Comparison of ENCODE assay signal across 10 mouse cellular contexts in the genomic region with DNA sequence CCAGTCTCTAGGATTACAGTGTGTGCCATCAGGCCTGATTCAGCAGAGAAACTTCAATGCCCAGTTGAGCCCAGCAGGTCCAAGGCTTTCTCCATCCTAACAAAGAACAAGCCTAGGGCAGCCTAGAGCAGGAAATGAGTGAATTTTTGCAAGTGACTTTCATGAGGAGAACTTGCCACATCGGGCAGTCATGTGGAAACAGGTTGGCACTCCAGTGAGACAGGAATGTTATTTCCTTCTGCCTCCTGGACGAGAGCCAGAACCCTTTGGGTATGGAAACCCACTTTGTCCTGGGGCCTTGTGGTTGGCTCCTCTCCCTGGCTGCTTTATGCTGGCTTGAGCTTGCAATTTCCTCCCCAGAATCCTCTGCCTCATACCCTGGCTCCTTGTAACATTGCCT. TPM values are rescaled to one million over a fixed set of nuclear protein-coding genes. Genes with fewer than 3 reads are reported as not detected.
A peak's percentile ranks its signal among the peaks of the same experiment; 100 is the strongest.
DNase-seq lines count a peak whose midpoint lies in the region; ATAC-seq and TF ChIP-seq lines count a peak whose summit lies in the region.
"Had no signal": no experiment of that assay in that cellular context is flagged by ENCODE, and none has a peak within 500 bp of the region (broad histone marks: within the 10 kb centered on the region; RNA-seq: fewer than 3 reads in every experiment).

No protein-coding gene starts in this region.

- no peaks in the 10 kb centered on the region for H3K9me3 ChIP-seq in kidney, embryonic 14.5 days (ENCODE audit: control insufficient read depth, low read length)
- H3K9me3 ChIP-seq in liver, embryonic 12.5 days (replicated peaks): no peaks in the 10 kb centered on the region

- DNase-seq in kidney, adult 11 months: peak; percentile 76
- peak; percentile 60 for DNase-seq in gonadal fat pad, adult 2 months (ENCODE audit: low read depth)
- peak; percentile 17 for DNase-seq in lung, adult 2 months
- DNase-seq in thymus, postnatal 14 days: no peak
- no peak for DNase-seq in thymus, postnatal 25 days
- DNase-seq: liver, postnatal 0 days; thymus, adult 2 months had no signal

- ATAC-seq in kidney, embryonic 14.5 days (ENCODE audit: low FRiP score, low TSS enrichment): no peak
- peak; percentile 56; the same call in 1 of the 2 replicates for ATAC-seq in cerebellum, adult (ENCODE audit: insufficient number of reproducible peaks, low FRiP score, low TSS enrichment)
- no peak for ATAC-seq in liver, embryonic 12.5 days
- ATAC-seq: liver, postnatal 0 days had no signal

- TF ChIP-seq POLR2A in lung, adult 2 months (IDR thresholded peaks at IDR 0.05; ENCODE audit: borderline replicate concordance, extremely low read depth, low read depth, low read length): no peak

- WGBS in kidney, embryonic 14.5 days: 53% methylated on average over 2 of the region's 2 CpGs
- WGBS in lung, adult 2 months: 27% methylated on average over 2 of the region's 2 CpGs
- 33% methylated on average over 2 of the region's 2 CpGs for WGBS in liver, embryonic 12.5 days (ENCODE audit: insufficient replicate concordance)

- no peaks in the 10 kb centered on the region for H3K36me3 ChIP-seq in kidney, embryonic 14.5 days (ENCODE audit: control insufficient read depth, insufficient read depth, low read length)
- H3K36me3 ChIP-seq in liver, embryonic 12.5 days: no peaks in the 10 kb centered on the region

- TF ChIP-seq CTCF in lung, adult 2 months (IDR thresholded peaks at IDR 0.05; ENCODE audit: insufficient read depth, low read length): no peak

- H3K27ac ChIP-seq in kidney, embryonic 14.5 days (ENCODE audit: low read depth, low read length): no peak overlapping the region
- H3K27ac ChIP-seq in liver, embryonic 12.5 days: no peak overlapping the region

- H3K4me3 ChIP-seq in kidney, embryonic 14.5 days (ENCODE audit: low read length): no peak overlapping the region
- H3K4me3 ChIP-seq in lung, adult 2 months (replicated peaks; ENCODE audit: extremely low read depth, low read depth, low read length): no peak overlapping the region
- no peak overlapping the region for H3K4me3 ChIP-seq in liver, embryonic 12.5 days

- H3K4me1 ChIP-seq in kidney, embryonic 14.5 days (ENCODE audit: control insufficient read depth, insufficient read depth, low read length): no peaks in the 10 kb centered on the region
- H3K4me1 ChIP-seq in lung, adult 2 months (ENCODE audit: control insufficient read depth, insufficient read depth, low read length): no peaks in the 10 kb centered on the region
- H3K4me1 ChIP-seq in liver, embryonic 12.5 days: no peaks in the 10 kb centered on the region

- H3K9ac ChIP-seq in kidney, embryonic 14.5 days (ENCODE audit: low read depth, low read length): no peak overlapping the region
- H3K9ac ChIP-seq in liver, embryonic 12.5 days: no peak overlapping the region
- H3K9ac ChIP-seq: liver, postnatal 0 days had no signal

- no peaks in the 10 kb centered on the region for H3K27me3 ChIP-seq in kidney, embryonic 14.5 days (ENCODE audit: control insufficient read depth, insufficient read depth, low read length)
- no peaks in the 10 kb centered on the region; the same call in 1 of the 2 replicates for H3K27me3 ChIP-seq in liver, embryonic 12.5 days (replicated peaks)

- no peak overlapping the region for H3K4me2 ChIP-seq in kidney, embryonic 14.5 days (replicated peaks; ENCODE audit: low read depth, low read length)
- H3K4me2 ChIP-seq in liver, embryonic 12.5 days: no peak overlapping the region

RNA-seq across cellular contexts. Expression of gene Coa6, which starts 30.8 kb away (rescaled TPM):
- 57.7 and 68.6 TPM in 2 replicates for polyA plus RNA-seq in kidney, embryonic 14.5 days (2014; fragmentation: Nextera tagmentation; extraction: Ambion mirVana)
- 32.4 and 33.4 TPM in 2 replicates for polyA plus RNA-seq in gonadal fat pad, adult 2 months (2012; rRNA removed)
- 31.2 and 48.4 TPM in 2 replicates for polyA plus RNA-seq in lung, adult 2 months (2012; rRNA removed)
- 39.6 and 42.7 TPM in 2 replicates for polyA plus RNA-seq in liver, embryonic 12.5 days (2016; fragmentation: Nextera tagmentation; extraction: Ambion mirVana)

Comparison
In these comparisons a context has a peak if more than half of its experiments do, and no peak if none do; other contexts are left out.
1. DNase-seq: peak in kidney, adult 11 months (single experiment), gonadal fat pad, adult 2 months (single experiment) and lung, adult 2 months (single experiment); none in thymus, postnatal 14 days (single experiment) and thymus, postnatal 25 days (single experiment).